Mouse (Mus musculus) frontal cortex, postnatal 25 days (tissue): ENCODE data around the gene Det1.

Experiments
- DNase-seq, 2 experiments: peaks; one replicate each; pipeline ENCODE4 v3.0.0; 2022; ENCODE audit warnings: low spot score in 2 of 2

Det1 gene

DNA sequence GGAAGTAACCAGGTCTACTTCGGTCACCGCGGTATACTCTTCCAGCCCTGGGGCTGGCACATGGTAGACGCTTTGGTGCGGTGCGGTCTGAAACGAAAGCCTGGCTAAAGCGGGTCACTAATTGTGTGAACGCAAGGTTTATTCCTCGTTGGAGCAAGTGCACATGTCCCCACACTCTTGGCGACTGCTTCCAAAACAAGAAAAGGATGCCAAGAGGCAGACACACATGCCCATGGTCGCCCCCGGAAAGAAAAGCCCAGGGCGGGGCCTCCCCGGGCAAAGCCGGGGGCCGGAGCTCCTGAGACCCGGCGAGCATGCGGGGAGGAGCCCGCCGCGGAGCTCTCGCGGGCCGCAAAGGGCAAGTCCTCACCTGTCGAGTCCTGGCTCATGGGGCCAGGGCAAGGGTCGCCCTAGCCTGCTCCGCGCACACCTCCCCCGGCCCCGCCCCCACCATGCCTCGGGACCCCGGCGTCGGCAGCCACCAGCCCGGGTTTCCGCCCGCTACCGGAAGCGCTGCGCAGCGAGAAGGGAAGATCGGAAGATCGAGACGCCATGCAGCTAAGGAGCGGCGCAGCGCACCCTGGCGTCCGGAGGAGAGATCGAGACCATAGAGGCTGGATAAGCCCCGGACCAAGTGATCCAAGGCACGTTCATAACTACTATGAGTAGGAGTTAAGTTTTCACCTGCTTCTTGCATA is at the start of gene Det1:
Det1 (minus strand) TSS at position 527 of the 698 bp plus-strand sequence.
- peak; percentile 83 to 85 for DNase-seq

DNA sequence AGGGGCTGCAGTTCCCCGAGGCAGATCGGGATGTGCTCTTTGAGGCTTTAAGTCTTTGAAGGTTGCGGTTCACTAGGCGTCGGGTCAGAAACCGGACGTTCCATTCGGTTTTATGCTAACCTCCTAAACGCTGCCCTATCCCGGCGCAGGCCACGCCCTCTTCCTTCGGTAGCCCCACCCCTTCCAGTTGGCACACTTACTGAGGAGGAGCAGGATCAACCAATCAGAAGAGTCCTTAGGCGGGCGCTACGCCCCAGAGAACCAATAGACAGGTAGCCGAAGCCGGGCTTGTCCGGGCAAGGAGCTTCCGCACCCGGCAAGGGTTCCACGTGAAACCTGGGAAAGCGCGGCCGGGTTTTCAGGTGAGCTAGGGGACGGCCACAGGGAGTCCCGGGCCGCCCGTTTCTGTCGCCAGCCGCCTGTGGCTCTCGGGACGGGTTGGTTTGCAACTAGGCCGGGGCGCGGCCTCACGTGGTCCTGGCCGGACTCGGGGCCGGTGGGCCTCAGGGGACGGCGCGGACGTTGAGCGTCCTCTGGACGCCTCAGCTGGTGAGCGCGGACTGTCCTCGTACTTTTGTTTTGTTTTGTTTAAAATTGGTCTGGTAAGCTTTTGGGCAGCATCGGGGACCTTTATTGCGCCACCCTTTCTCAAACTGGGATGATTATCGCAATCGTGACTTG is 48.7 kb upstream of the Det1 start, which contains the start of gene Aen:
Aen (plus strand) TSS at position 202 of the 681 bp plus-strand sequence.
- peak; percentile 89 to 93 for DNase-seq

DNA sequence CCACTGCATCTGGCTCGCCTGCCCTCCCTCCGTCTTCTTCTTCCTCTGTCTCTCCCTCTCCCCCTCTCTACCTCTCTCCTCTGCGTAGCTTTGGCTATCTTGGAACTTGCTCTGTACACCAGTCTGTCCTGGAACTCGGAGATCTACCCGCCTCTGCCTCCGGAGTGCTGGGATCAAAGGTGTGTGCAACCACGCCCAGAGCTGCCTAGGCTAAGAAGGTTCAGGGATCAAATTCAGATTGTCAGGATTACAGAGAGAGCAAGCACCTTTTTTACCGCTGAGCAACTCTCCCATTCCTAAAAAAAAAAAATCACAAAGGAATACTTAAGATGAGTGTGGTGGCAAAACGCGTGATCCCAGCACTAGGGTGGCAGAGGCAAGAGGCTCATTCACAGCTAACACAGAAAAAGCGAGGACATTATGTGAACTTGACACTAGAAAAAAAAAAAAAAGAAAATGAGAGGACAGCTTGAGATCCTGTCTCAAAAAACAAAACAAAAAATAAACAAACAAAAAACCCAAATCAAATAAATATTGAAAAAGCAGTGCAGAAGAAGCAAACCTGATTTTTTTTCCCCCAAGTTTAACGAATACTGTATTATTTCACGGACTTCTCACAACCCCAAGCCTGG is 48.1 kb upstream of the Det1 start:
- no peak for DNase-seq

DNA sequence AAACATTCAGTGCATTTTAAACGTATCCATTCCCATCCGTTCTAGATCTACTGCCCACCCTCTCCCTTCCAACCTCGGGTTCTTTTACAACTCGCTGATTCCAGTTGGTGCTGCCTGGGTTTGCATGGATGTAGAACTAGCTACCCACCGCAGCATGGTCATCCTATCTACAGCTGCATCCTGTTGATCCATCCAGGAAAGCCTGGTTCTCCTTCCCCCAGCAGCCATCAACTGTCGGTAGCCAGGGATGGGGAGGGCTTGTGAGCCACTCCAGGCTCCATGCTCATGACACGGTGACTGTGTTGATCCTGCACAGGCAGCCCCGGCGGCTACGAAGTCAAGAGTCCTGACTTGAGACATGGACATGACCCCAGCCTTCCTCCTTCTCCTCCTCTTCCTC is 46.9 kb upstream of the Det1 start:
- DNase-seq = no peak

DNA sequence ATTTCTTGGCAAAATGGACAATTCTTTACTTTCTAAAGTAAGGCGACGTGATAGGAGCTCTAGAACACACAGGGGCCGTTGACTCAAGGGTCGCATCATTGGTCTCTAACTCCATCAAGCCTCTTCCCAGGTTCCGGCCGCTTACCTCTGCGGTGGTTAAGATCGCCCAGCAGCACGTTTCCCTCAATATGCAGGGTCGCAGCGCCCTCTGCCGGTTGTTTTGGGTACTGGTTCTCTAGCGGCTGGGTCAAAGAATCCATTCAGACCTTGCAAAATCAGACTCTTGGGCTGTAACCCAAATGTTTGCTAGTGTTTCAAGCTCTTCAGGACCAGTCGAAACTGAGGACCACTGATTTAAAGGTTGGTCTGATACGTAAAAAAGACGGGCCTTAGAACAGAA is 43.6 kb upstream of the Det1 start:
- DNase-seq = peak; percentile 85 to 87

DNA sequence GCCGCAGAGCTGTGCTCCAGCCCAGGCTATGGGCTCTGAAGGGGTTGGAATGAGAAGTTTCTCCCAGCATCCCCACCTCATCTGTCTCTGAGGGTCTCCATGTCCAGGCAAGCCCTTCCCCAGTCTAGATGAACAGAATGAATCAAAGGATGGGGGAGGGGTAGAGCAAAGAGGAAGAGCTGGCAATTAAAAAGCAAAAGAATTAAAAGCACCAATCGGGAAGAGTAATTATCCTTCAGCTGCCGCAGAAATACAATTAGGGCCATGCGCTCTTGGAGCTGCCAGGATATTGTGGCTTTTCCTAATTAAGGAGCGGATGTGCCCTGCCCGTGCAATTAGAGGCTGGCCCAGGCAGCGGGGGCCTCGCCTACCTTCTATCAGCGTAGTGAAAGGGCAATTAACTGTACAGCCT is 40.4 kb upstream of the Det1 start:
- DNase-seq = no peak

DNA sequence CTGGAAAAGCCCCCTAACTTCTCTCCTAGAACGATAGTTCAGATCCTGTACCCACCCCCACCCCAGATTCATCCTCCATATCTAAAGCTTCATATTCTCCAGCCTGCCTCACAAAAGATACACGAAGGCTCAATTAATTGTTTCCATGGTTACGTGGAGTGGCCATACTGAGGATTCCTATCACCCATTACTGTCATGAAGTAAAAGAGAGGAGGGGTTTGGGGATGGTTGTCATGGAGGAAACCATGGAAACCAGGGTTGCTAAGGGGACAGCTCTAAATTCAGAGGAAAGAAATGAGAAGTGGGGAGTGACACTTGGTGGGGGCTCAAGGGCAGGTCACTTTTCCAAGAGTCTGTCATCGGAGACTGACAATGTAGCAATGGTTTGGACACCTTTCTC is 39.4 kb upstream of the Det1 start:
- no peak for DNase-seq

DNA sequence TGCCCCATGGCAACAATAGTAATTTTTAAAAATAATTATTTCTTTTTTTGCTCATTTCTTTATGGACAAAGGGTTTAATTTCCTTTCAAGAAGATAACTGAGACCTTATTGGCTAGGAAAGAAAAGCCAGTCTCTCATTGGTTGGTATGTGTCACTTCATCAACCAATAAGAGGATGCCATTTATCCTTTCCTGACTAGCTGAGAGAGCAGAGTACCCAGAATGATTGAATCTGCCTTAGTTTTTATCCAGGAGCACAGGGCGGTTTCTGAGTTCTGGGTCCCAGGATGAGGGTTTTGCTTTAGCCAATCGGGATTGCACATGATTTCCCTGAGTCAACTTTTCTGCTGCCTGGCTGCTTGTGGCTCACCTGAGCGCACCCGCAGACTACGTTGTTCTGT is 38.3 kb upstream of the Det1 start:
- no peak for DNase-seq

DNA sequence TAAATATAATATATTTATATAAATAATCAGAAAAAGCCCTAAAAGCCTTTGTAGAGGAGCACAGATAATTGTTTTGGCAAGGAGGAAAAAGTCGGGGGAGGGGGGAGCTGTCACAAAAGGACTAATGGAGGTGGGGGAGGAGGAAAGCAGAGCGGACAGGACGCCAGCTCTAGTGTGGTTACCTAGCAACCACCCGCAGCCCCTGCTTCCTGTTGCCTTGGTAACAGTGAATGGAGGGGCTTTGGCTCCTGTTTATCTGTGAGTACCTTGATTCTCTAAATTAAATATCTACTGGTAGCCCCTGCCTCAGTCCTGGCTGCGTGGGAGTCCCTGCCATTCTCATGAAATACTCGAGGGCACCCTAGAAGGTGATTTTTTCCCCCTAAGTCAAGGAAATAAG is 37.1 kb upstream of the Det1 start:
- DNase-seq = no peak

DNA sequence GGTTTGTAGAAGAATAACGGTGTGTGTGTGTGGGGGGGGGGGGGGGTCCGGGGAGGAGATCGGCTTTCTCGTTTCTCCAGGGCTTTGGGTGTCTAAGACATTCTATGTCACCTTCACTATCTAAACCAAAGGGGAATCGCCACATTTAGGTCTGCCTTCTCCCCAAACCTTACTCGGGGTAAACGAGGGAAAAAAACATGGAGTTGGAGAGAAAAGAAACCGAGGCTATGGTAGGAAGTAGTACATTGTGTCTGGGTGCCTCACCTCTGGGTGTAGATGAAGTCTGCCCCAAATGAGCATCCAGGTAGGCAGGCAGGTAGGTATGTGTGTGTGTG is 36.6 kb upstream of the Det1 start:
- no peak for DNase-seq

DNA sequence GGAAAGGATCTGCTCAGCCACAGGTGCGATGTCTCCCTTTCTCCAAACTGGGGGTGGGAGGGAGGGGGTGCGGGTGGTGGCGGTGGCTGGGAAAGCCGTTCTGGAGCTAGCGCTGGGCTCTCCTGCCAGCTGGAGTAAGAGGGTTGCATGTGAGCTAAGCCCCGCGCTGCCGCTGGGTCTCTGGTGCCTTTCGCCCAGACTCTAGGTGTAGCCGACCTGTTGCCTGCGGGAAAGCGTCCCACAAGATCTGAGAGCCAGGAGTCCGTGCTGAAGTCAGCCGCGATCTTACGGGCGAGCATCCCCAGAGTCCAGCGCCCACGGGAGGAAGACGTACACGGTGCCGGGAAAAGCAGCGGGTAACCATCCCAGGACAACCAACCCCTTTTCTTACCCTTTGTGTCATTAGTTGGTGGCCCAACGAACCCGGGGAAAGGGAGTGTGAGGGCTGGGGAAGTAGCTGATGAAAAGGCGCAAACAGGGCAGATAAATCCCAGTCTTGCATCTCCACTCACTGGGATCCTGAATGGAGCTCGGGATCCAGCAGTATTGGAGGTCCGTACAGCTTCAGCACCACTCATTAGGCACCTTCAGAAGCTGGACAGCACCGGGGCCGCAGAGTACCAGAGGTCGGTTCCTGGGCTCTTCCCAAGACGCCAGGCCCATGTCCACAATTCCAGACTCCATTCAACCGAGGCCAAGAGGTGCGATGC is 36.1 kb upstream of the Det1 start:
- no peak for DNase-seq

DNA sequence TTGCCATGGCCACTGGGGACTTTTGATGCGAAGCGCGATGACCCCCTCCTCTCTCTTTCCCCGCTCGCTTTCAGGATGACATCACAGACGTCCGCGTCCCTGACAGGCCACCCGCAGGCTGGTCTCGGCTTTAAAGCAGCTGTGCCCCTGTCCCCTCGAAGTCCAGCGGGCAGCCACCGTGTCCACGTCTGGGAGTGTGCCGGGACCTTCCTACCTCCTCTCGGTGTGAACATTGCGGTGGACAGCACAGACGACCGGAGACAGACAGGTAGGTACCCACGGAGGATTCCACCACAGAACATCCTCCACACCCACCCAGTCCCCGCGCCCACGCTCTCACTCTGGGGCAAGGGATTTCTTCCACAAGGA is 35.4 kb upstream of the Det1 start:
- DNase-seq = peak in 1 of 2 experiments; percentile 25

DNA sequence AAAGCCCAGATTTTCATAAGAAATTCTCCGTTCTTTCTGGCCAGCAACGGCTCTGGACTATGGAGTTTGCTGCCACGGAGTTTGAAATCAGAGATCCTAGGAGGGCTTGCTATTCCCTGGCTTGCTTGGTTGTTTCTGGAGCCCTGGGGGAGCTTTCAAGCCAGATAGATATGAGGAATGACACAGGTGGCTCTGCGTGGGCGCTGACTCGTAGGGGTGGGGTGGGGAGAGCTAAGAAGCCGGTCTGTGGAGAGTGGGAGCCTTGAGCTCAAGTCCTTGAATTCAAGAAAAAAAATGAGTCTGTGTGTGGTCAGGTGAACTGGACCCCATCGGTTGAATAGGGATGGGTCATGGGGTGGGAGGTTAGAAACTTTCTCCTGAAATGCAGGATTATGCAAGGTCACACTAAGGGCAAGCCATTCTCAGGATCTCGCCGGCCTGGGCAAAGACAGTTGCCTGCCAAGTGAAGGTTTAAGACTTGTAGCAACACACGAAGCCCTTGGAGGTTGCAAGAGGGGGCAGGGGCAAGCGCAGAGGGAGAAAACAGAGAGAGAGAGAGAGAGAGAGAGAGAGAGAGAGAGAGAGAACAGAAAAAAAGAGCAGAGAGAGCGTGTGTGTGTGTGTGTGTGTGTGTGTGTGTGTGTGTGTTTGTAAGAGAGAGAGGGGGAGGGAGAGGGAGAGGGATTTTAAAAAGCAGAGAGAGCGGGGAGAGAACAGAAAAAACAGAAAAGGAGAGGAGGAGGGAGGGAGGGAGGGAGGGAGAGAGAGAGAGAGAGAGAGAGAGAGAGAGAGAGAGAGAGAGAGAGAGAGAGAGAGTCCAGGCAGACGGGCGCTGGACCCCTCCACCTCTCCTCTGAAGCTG is 34.8 kb upstream of the Det1 start:
- DNase-seq = no peak

DNA sequence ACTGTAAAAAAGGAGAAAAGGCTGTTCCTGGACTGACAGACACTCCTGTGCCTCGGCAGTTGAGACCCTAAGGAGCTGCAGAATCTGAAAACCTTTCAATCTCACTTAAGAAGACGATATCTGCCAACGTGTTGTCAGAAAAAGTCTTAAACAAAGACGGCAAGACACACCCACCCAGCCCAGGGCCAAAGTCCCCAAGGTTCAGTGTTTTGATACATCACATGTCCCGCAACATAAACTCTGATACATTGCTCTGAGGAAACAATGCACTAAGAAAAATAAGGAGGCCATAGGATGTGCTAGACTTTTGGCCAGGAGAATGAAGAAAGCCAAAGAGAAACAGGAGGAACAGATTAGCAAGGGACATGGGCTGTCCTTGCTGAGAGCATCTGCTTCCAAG is 25.8 kb upstream of the Det1 start:
- DNase-seq = no peak

DNA sequence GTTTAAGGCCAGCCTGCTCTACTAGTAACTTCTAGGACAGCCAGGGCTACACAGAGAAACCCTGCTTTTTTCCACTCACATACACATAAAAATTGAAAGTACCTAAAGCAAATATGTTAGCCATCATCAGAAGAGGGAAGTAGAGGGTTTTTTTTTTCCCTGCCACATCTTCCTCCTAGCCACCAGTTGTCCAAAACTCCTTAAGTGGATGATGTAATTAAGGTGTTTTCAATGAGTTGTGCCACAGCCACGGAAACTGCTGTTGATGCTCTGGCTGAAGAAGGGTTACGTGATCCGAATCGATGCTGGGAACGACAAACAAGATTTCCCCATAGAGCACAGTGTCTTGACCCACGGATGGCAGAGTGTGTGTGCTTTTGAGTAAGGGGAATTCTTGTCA is 25.3 kb upstream of the Det1 start:
- DNase-seq = no peak

DNA sequence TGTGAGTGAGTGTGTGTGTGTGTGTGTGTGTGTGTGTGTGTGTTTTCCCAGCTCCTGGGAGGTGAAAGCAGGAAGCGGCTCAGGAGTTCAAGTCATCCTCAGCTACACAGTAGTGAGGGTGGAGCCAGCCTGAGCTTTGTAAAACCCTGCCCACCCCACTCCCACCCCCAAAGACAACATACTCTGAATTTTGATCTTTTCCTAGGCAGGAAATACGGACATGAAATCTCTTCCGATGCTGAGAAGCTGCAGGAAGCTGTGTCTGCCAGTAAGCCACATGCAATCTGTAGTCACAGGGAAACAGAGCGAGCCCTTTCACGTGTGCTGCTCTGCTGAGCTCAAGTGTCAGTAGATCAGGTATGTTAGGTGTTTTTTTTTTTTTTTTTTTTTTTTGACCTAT is 21.7 kb upstream of the Det1 start:
- DNase-seq = no peak

DNA sequence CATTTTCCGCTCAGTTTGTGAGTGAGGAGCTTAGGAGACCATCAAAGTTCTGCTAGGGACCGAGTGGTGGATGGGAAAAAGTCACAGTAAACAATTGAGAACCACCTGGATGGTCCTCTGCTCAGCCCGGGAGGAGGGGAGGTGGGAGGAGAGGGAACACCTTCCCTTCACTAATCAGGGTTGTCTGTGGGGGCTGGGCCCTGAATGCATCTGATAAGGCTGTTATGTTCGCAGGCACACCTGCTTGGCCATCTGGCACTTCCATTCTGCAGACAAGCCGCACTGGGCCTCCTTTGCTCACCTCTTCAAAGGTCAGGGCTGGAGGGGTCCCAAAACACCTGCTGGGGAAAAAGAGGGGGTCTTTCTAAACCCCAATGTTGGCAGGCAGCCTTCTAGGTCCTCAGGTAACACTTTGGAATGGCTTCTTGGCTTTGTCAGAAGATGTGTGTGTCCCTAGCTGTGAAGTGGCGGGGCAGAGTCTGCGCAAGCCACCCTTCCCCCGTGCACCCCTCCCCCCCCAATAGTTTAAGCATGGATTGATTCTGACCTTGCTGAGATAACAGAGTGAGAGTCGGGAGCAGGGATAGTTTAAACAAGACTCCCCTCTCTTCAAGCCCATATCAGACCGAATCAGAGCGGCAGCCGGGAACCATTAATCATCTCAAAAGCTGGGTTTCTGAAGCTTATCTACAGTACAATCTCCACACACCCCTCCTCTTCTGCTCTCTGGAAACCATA is 18.3 kb upstream of the Det1 start:
- DNase-seq = no peak

DNA sequence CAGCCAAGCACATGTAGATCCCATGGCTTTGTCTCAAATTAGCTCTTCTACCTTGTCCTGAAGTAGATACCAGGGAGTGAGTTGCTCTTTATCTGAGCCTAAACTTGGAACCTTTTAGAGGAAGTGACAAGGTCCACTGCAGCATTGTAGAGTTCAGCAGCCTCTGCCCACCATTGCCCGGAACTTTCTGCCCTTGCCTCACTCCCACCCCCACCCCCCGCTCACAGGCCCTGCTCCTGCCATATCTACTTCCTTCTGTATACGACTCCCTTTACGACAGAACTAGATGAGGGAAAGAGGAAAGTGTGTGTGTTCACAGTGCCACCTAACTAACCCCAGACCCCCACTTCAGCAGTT is 17.4 kb upstream of the Det1 start:
- DNase-seq = no peak

DNA sequence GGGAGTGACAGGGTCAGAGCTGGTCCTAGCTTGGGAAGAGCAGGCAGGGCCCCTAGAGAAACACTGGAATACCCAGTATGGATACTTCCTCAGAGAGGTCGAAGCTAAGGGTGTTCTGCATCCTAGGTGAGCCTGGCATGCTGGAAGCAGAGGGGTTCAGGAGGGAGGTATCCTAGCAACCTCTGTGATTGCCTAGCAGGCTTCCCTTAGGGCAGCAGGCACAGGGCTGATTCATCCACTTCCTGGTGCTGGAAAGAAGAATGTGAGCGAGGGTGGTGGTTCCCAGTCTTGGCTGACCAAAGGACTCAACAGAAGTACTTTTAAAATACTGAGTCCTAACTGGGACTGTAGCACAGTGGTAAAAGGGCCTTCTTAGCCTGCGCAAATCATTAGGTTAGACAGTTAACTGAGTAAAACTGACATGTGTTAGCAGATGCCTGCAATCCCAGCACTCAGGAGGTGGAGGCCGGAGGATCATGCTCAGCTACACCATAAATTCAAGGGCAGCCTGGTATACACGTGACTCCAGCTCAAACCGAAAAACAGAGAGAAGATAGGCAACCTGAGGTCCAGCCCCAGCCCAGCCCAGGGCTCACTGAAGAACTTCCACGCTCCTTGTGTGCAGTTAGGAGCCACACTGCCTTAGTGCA is 16.9 kb upstream of the Det1 start:
- no peak for DNase-seq

DNA sequence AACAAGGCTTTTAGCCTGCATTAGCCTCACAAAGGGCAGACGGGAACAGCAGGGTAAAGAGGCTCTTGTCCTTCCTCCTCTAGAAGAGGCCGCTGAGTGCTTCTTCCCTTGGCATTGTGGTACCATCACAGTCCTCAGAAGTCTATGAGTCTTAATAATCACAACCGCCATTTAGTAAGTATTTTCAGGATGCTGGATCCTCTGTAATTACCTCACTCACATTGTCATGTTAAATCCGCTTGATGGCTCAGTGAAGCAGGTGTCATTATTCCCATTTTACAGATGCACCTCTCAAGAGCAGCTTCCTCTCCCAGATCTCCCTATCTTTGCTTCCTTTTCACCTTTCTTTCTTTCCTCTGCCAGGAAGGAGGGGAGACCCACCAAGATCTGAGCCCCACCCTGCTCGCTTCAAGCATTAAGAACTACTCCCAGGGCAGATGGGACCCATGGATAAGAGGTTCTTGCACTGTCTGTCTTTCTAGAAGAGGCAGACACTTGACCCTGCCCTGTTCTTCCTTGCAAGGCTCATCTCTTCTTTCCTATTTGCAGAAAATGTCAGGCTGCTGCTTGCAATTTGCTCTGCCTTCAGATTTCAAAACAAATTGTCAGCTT is 8.1 kb upstream of the Det1 start:
- DNase-seq = no peak
